Mouse (Mus musculus) CH12.LX (cell line): ENCODE measurements at regions not wholly inside any gene's neighbourhood (a gene's known extent, or its start where the extent isn't known, plus 50 kb on each side); places are given as distances from the start of the nearest gene placed in this dataset.
A peak's percentile ranks its signal among the peaks of the same experiment; 100 is the strongest.

Experiments
- DNase-seq: peaks from one replicate; pipeline ENCODE4 v3.0.0-alpha.2; 2013; ENCODE audit errors: extremely low read depth
- H3K27ac ChIP-seq: 2 replicates; pipeline ENCODE4 v1.5.1; 2012; ENCODE audit warnings: low read depth, mild to moderate bottlenecking, control low read depth, moderate library complexity; ENCODE audit not compliant: insufficient read depth
- H3K27me3 ChIP-seq: replicated peaks from 2 replicates; pipeline ENCODE3; 2012; ENCODE audit warnings: inconsistent platforms
- H3K36me3 ChIP-seq, 2 experiments: replicated peaks in 1 of 2; 2 replicates each; pipeline versions ENCODE3 to v1.6.1; 2012; ENCODE audit warnings: inconsistent platforms in 1 of 2, low read length in 1 of 2, mild to moderate bottlenecking in 1 of 2, mixed read lengths in 1 of 2, moderate library complexity in 1 of 2; ENCODE audit not compliant: control insufficient read depth in 1 of 2, insufficient read depth in 1 of 2
- H3K4me1 ChIP-seq, 2 experiments: 2 replicates each; pipeline ENCODE4 v1.6.1; 2012; ENCODE audit warnings: inconsistent platforms in 1 of 2, moderate library complexity in 1 of 2; ENCODE audit not compliant: insufficient read depth in 2 of 2, control insufficient read depth in 1 of 2
- H3K4me2 ChIP-seq: 2 replicates; pipeline ENCODE4 v1.6.1; 2012; ENCODE audit warnings: low read depth, mild to moderate bottlenecking, control low read depth; ENCODE audit not compliant: poor library complexity, insufficient read depth, severe bottlenecking
- H3K4me3 ChIP-seq, 3 experiments: fragments of 150-350 bp in 1 of 3; sonication (generic) in 1 of 3; replicated peaks in 1 of 3; 2 replicates each; pipeline versions ENCODE3 to v1.5.1; 2011 to 2012; ENCODE audit warnings: low read depth in 2 of 3, low read length in 2 of 3, mild to moderate bottlenecking in 2 of 3, moderate library complexity in 2 of 3, control low read depth in 1 of 3, improper control_type of control experiment in 1 of 3, inconsistent platforms in 1 of 3, mixed read lengths in 1 of 3; ENCODE audit not compliant: poor library complexity in 1 of 3
- H3K79me2 ChIP-seq: replicated peaks from 2 replicates; pipeline ENCODE4 v1.6.1; 2012; ENCODE audit warnings: mild to moderate bottlenecking, moderate library complexity; ENCODE audit not compliant: control insufficient read depth, poor library complexity, insufficient read depth, severe bottlenecking; ENCODE audit errors: extremely low read depth
- H3K9ac ChIP-seq: 2 replicates; pipeline ENCODE4 v1.6.1; 2012; ENCODE audit warnings: low read depth, mild to moderate bottlenecking, control low read depth, moderate library complexity; ENCODE audit not compliant: insufficient read depth
- H3K9me3 ChIP-seq: replicated peaks from 2 replicates; pipeline ENCODE3; 2012; ENCODE audit warnings: low read length, inconsistent platforms, mixed read lengths
- BHLHE40 ChIP-seq: IDR thresholded peaks from 2 replicates; pipeline ENCODE4 v1.6.1; 2011; ENCODE audit warnings: mild to moderate bottlenecking, low read depth, low read length, improper control_type of control experiment
- CTCF ChIP-seq, 2 experiments: IDR thresholded peaks in 1 of 2; conservative IDR thresholded peaks in 1 of 2; 2 replicates each; pipeline ENCODE4 v1.5.1; 2011 to 2012; ENCODE audit warnings: low read depth in 2 of 2, low read length in 2 of 2, improper control_type of control experiment in 1 of 2, inconsistent platforms in 1 of 2, mild to moderate bottlenecking in 1 of 2, moderate library complexity in 1 of 2
- ELF1 ChIP-seq: IDR thresholded peaks from 2 replicates; pipeline ENCODE4 v1.6.1; 2014; ENCODE audit warnings: low read depth, mild to moderate bottlenecking, inconsistent platforms, low read length, improper control_type of control experiment
- ETS1 ChIP-seq: conservative IDR thresholded peaks from 2 replicates; pipeline ENCODE4 v1.6.1; 2012; ENCODE audit warnings: low read depth, mild to moderate bottlenecking, inconsistent platforms, low read length, improper control_type of control experiment, moderate library complexity
- GABPA ChIP-seq: IDR thresholded peaks from 2 replicates; pipeline ENCODE4 v1.6.1; 2012; ENCODE audit warnings: low read depth, low read length, improper control_type of control experiment, inconsistent platforms; ENCODE audit not compliant: insufficient replicate concordance
- HCFC1 ChIP-seq: IDR thresholded peaks from 2 replicates; pipeline ENCODE4 v1.6.1; 2012; ENCODE audit warnings: low read depth, mild to moderate bottlenecking, inconsistent platforms, low read length, improper control_type of control experiment
- IRF4 ChIP-seq: IDR thresholded peaks from 2 replicates; pipeline ENCODE4 v1.6.1; 2014; ENCODE audit warnings: low read depth, mild to moderate bottlenecking, inconsistent platforms, low read length, improper control_type of control experiment
- MAX ChIP-seq: IDR thresholded peaks from 2 replicates; pipeline ENCODE4 v1.6.1; 2011; ENCODE audit warnings: low read length, improper control_type of control experiment
- MAZ ChIP-seq: IDR thresholded peaks from 2 replicates; pipeline ENCODE4 v1.6.1; 2012; ENCODE audit warnings: low read depth, mild to moderate bottlenecking, inconsistent platforms, low read length, improper control_type of control experiment, moderate library complexity
- MEF2A ChIP-seq: IDR thresholded peaks from 2 replicates; pipeline ENCODE4 v1.6.1; 2014; ENCODE audit warnings: low read depth, mild to moderate bottlenecking, inconsistent platforms, low read length, improper control_type of control experiment, borderline replicate concordance
- MYC ChIP-seq: IDR thresholded peaks from 2 replicates; pipeline ENCODE4 v1.6.1; 2011; ENCODE audit warnings: low read depth, mild to moderate bottlenecking, improper control_type of control experiment, low read length
- PAX5 ChIP-seq: IDR thresholded peaks from 2 replicates; pipeline ENCODE4 v1.6.1; 2012; ENCODE audit warnings: low read length, inconsistent platforms, mixed read lengths
- POLR2A ChIP-seq: IDR thresholded peaks from 2 replicates; pipeline ENCODE4 v1.6.1; 2011; ENCODE audit warnings: low read depth, mild to moderate bottlenecking, improper control_type of control experiment, low read length
- RAD21 ChIP-seq: IDR thresholded peaks from 2 replicates; pipeline ENCODE4 v1.6.1; 2011; ENCODE audit warnings: low read depth, mild to moderate bottlenecking, low read length, improper control_type of control experiment, moderate library complexity
- RCOR1 ChIP-seq: conservative IDR thresholded peaks from 2 replicates; pipeline ENCODE4 v1.6.1; 2012; ENCODE audit warnings: low read depth, mild to moderate bottlenecking, inconsistent platforms, low read length, improper control_type of control experiment
- SIN3A ChIP-seq: IDR thresholded peaks from 2 replicates; pipeline ENCODE4 v1.6.1; 2012; ENCODE audit warnings: low read length, improper control_type of control experiment, inconsistent platforms
- SMC3 ChIP-seq: IDR thresholded peaks from 2 replicates; pipeline ENCODE4 v1.6.1; 2011; ENCODE audit warnings: low read depth, low read length, improper control_type of control experiment
- UBTF ChIP-seq: IDR thresholded peaks from 2 replicates; pipeline ENCODE4 v1.6.1; 2012; ENCODE audit warnings: low read depth, mild to moderate bottlenecking, inconsistent platforms, low read length, improper control_type of control experiment, moderate library complexity
- USF1 ChIP-seq: IDR thresholded peaks from 2 replicates; pipeline ENCODE4 v1.6.1; 2014; ENCODE audit warnings: low read depth, mild to moderate bottlenecking, inconsistent platforms, low read length, improper control_type of control experiment
- USF2 ChIP-seq: conservative IDR thresholded peaks from 2 replicates; pipeline ENCODE4 v1.6.1; 2011; ENCODE audit warnings: low read depth, low read length, improper control_type of control experiment
- ZC3H11A ChIP-seq: IDR thresholded peaks from 2 replicates; pipeline ENCODE4 v1.6.1; 2012; ENCODE audit warnings: low read depth, mild to moderate bottlenecking, inconsistent platforms, low read length, improper control_type of control experiment
- ZKSCAN1 ChIP-seq: IDR thresholded peaks from 2 replicates; pipeline ENCODE4 v1.6.1; 2012; ENCODE audit warnings: low read depth, inconsistent platforms, low read length, improper control_type of control experiment, borderline replicate concordance
- ZNF384 ChIP-seq: IDR thresholded peaks from 2 replicates; pipeline ENCODE4 v1.6.1; 2012; ENCODE audit warnings: low read depth, low read length, improper control_type of control experiment, inconsistent platforms
- dilution Hi-C: fragments of 300-500 bp; cut with MboI; formaldehyde crosslinking; loops from 2 replicates; pipeline ENCODE4 v1.14.3; 2020; ENCODE audit warnings: low sequenced_read_pairs; ENCODE audit not compliant: extremely low pct_unique_long_range_greater_than_20kb, extremely low pct_ligation_motif_present
- in situ Hi-C: fragments of 300-500 bp; cut with MboI; formaldehyde crosslinking; loops from 3 replicates; pipeline ENCODE4 v1.14.3; 2019; ENCODE audit warnings: low sequenced_read_pairs, low pct_ligation_motif_present, low pct_unique_long_range_greater_than_20kb, mixed read lengths

DNA sequence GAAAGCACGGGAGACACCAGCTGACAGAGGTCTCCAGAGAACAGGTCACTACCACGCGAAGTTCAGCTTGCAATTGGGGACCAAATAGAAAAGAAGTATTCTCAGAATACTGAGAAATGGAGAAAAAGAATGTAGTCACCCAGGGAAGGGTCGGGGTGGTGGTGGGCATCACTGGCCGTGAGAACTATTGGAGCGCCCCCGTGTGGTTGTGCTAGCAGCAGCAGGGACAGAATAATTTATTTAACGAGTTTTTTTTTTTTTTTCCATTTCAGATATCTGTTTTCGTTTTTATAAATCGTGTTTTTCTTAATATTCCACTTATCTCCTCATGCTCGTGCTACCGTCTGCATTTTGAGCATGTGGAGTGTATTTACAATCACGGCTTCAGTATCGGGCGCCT is 118.4 kb upstream of the Thy1 start:
- dilution Hi-C loops = no loop called here
- Histone ChIP-seq H3K36me3 (no peaks in the 10 kb centered on the region), H3K4me2 (no peak overlapping the region), H3K79me2 (no peaks in the 10 kb centered on the region), H3K4me3 (no peak overlapping the region), H3K27ac (no peak overlapping the region), H3K4me1 (peaks cover 6 to 7% of the 10 kb centered on the region in 2 experiments), H3K9me3 (peaks cover 16% of the 10 kb centered on the region), H3K27me3 (peaks cover 55% of the 10 kb centered on the region), H3K9ac (no peak overlapping the region)
- TF ChIP-seq CTCF (conservative IDR thresholded peaks at IDR 0.05 in 1 of 2, IDR thresholded peaks at IDR 0.05 in 1 of 2; ENCODE audit: low read depth in 2 of 2, low read length in 2 of 2) (peak; percentile 36 to 59), SMC3 (0 out of 2 replicates have a peak, but pooled peaks have one; percentile 6), GABPA (no peak), ZNF384 (peak; percentile 81)
- in situ Hi-C loops = no loop called here
- no peak for DNase-seq

GRCm38 (mm10) chr9:43929312-43930036 is 113.7 kb upstream of the Thy1 start:
- Histone ChIP-seq H3K4me3 (no peak overlapping the region), H3K79me2 (no peaks in the 10 kb centered on the region), H3K36me3 (no peaks in the 10 kb centered on the region), H3K4me1 (no peaks in the 10 kb centered on the region), H3K4me2 (no peak overlapping the region), H3K9me3 (peaks cover 16% of the 10 kb centered on the region), H3K27ac (no peak overlapping the region)
- TF ChIP-seq ZC3H11A = no peak
- TF ChIP-seq USF2 = no peak
- no peak for TF ChIP-seq ELF1
- no peak for TF ChIP-seq IRF4
- TF ChIP-seq USF1 = no peak
- TF ChIP-seq POLR2A = no peak
- no peak for TF ChIP-seq MEF2A
- TF ChIP-seq ETS1 = no peak
- TF ChIP-seq MAZ = no peak
- TF ChIP-seq, all 38 proteins: peak for 0
- DNase-seq = no peak
- peaks cover 50% of the 10 kb centered on the region for H3K27me3 ChIP-seq
- dilution Hi-C loops (no loop called here), in situ Hi-C loops (no loop called here)
- no peak overlapping the region for H3K9ac ChIP-seq

GRCm38 (mm10) chr9:43930037-43930404 is 113.2 kb upstream of the Thy1 start:
- in situ Hi-C loops = no loop called here
- H3K9me3 ChIP-seq = peaks cover 16% of the 10 kb centered on the region
- H3K4me3 ChIP-seq = no peak overlapping the region
- dilution Hi-C loops = no loop called here
- TF ChIP-seq ZNF384 (no peak), GABPA (no peak), POLR2A (no peak), PAX5 (no peak), RAD21 (no peak), USF2 (no peak), UBTF (no peak), SIN3A (no peak), BHLHE40 (no peak), ZKSCAN1 (no peak), ZC3H11A (no peak), RCOR1 (no peak), ELF1 (no peak), MYC (no peak), USF1 (no peak), HCFC1 (no peak), MAX (no peak)
- H3K4me1 ChIP-seq = no peaks in the 10 kb centered on the region
- H3K27ac ChIP-seq = no peak overlapping the region
- H3K27me3 ChIP-seq = peaks cover 52% of the 10 kb centered on the region
- no peaks in the 10 kb centered on the region for H3K79me2 ChIP-seq
- no peak overlapping the region for H3K4me2 ChIP-seq
- no peaks in the 10 kb centered on the region for H3K36me3 ChIP-seq
- DNase-seq = no peak
- H3K9ac ChIP-seq = no peak overlapping the region
